Mouse (Mus musculus) liver, adult 2 months (tissue): ENCODE measurements around the gene Tmem178b. TPM values are rescaled to one million over a fixed set of nuclear protein-coding genes. Genes with fewer than 3 reads are reported as not detected.

Source experiments
- DNase-seq: peaks from one replicate; pipeline ENCODE4 v3.0.0-alpha.2; 2011; ENCODE audit warnings: low read depth, low spot score; ENCODE audit errors: extremely low read depth
- H3K27ac ChIP-seq: fragments of 200-500 bp; replicated peaks from 2 replicates; pipeline ENCODE4 v1.5.1; 2012; ENCODE audit warnings: low read depth, mild to moderate bottlenecking, control low read depth, inconsistent platforms, low read length; ENCODE audit not compliant: insufficient read depth
- H3K27me3 ChIP-seq: fragments of 200-500 bp; 2 replicates; pipeline ENCODE4 v1.6.1; 2012; ENCODE audit warnings: mild to moderate bottlenecking, moderate library complexity, low read length, inconsistent platforms; ENCODE audit not compliant: control insufficient read depth, insufficient read depth
- H3K36me3 ChIP-seq: fragments of 200-500 bp; 2 replicates; pipeline ENCODE4 v1.6.1; 2012; ENCODE audit warnings: low read length, inconsistent platforms; ENCODE audit not compliant: control insufficient read depth, insufficient read depth
- H3K4me1 ChIP-seq: fragments of 200-500 bp; 2 replicates; pipeline ENCODE4 v1.6.1; 2011; ENCODE audit warnings: low read length; ENCODE audit not compliant: control insufficient read depth, insufficient read depth
- H3K4me3 ChIP-seq: fragments of 200-500 bp; 2 replicates; pipeline ENCODE4 v1.5.1; 2011; ENCODE audit warnings: low read depth, mild to moderate bottlenecking, control low read depth, low read length, moderate library complexity; ENCODE audit not compliant: insufficient read depth
- H3K79me2 ChIP-seq: fragments of 200-500 bp; 2 replicates; pipeline ENCODE4 v1.6.1; 2012; ENCODE audit warnings: inconsistent platforms, mild to moderate bottlenecking, low read length, moderate library complexity; ENCODE audit not compliant: control insufficient read depth, insufficient read depth
- H3K9ac ChIP-seq: fragments of 200-500 bp; 2 replicates; pipeline ENCODE4 v1.6.1; 2012; ENCODE audit warnings: low read depth, mild to moderate bottlenecking, control low read depth, inconsistent platforms, low read length
- CTCF ChIP-seq: fragments of 200-500 bp; IDR thresholded peaks from 2 replicates; pipeline ENCODE4 v1.5.1; 2011; ENCODE audit warnings: low read depth, low read length, control low read depth
- POLR2A ChIP-seq: fragments of 200-500 bp; IDR thresholded peaks from 2 replicates; pipeline ENCODE4 v1.6.1; 2011; ENCODE audit warnings: low read length, control low read depth; ENCODE audit not compliant: insufficient read depth; ENCODE audit errors: extremely low read depth
- WGBS: fragments of 180-500 bp; shearing (Covaris S2); methylation state at CpG from one replicate; pipeline ENCODE4 v1.1.7; 2018; 5-methylcytosine and 5-hydroxymethylcytosine counted together
- polyA plus RNA-seq: library from polyadenylated mRNA; depleted of rRNA; stranded (reverse); fragments of >200 nt; gene quantifications from 2 replicates; pipeline ENCODE4 v1.2.3, GENCODE M21; 2012
- total RNA-seq: library from RNA; depleted of rRNA; stranded (reverse); fragments of >200 nt; gene quantifications from 2 replicates; pipeline ENCODE4 v1.2.3, GENCODE M21; 2014

Tmem178b gene
- total and polyA plus RNA-seq, 2 experiments: 0.02 to 0.09 TPM

DNA sequence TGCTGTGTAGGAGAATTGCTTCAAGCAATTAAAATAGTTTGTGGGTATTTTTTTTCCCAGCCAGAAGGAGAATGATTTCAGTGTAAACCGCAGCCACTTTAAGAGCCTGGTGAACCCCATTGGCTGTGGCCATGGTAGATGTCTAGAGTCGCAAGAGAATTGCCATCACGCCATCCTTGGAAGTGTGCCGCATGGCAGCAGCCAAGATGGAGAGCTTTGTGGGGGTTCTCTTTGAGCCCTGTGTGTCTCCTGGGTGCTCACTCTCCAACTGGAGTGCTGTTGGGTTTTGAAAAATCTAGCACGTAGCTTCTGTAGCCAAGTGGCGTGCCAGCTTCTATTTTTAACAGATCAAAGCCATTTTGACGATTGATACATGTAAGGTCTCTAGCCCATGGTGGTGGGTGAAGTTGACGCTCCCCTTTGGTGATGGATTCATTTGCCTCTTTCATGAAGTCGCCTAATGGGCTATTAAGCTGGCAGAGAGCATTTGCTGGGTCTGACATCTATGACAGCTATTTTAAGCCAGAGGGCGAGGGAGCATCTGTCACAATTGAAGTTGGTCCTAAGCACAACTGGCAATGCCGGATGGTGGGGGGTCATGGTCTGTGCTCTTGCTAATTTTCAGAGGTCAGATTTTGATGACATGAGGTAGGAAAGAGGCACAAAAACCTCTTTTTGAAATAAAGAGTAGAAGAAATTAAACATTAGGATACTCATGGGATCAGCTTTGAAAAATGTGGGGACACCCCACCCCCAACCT, 133.1 kb downstream of the Tmem178b start:
- Histone ChIP-seq H3K9ac (no peak overlapping the region), H3K27me3 (no peaks in the 10 kb centered on the region), H3K27ac (no peak overlapping the region), H3K4me1 (no peaks in the 10 kb centered on the region), H3K79me2 (no peaks in the 10 kb centered on the region), H3K36me3 (no peaks in the 10 kb centered on the region), H3K4me3 (no peak overlapping the region)
- WGBS: 83% methylated on average over 11 of the region's 11 CpGs
- TF ChIP-seq CTCF (no peak), POLR2A (no peak)
- no peak for DNase-seq

DNA sequence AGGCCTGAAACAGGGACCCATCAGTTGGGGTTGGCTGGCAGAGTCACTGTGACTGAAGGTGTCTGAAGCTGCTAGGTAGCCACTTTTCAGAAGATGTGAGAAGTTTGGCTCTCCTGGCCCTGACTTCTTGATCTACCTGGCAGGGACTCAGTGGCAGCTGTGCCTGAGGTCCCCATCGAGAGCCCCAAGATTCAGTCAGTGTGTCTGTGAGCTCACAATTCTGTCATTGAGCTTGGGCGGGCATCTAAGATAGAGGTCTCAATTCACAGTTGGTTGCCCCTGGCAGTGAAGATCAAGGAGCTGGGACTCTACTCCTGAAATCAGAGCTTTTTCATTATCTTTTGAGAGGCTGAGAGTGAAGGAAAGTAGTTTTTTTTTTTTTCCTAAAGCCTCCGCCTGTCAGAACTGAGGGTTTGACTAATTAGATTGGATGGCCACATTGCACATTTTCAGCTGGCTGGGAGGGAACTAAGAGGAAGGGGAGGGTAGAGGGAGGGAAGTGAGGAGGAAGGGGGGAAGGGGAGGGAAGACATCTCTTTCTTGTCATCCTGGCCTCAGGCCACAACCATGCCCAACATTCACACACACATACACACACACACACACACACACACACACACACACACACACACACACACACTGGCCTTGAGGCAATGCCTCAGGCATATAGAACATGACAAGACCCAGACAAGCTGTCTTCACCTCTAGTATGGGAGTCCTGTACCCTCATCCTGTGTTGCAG, 135.3 kb downstream of the Tmem178b start:
- no peak for DNase-seq
- WGBS: 73% methylated on average over 3 of the region's 3 CpGs
- H3K79me2 ChIP-seq: no peaks in the 10 kb centered on the region
- TF ChIP-seq CTCF: no peak
- TF ChIP-seq POLR2A: no peak
- no peak overlapping the region for H3K9ac ChIP-seq
- no peak overlapping the region for H3K27ac ChIP-seq
- no peaks in the 10 kb centered on the region for H3K27me3 ChIP-seq
- H3K4me3 ChIP-seq: no peak overlapping the region
- H3K36me3 ChIP-seq: no peaks in the 10 kb centered on the region
- H3K4me1 ChIP-seq: no peaks in the 10 kb centered on the region

DNA sequence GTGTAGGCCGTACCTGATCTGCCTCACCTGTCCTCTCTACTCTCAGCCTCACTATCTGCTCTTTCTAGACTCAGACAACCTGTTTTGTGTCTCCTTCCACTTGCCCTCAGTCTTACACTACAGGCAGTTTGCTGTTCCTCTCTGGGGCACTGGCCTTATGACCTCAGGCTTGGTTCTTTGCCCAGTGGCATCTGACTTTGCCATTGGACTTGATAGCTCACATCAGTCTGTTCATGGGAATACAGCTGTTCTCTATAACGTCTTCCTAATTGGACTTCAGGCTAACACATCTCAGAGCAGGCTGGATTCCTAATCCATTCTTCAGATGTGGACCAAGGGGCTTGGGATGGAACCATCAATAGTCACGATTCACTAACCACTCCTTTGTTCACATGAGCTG, 136.6 kb downstream of the Tmem178b start:
- H3K36me3 ChIP-seq: no peaks in the 10 kb centered on the region
- TF ChIP-seq POLR2A (no peak), CTCF (no peak)
- 65% methylated on average over 3 of the region's 3 CpGs for WGBS
- no peak overlapping the region for H3K27ac ChIP-seq
- H3K4me1 ChIP-seq: no peaks in the 10 kb centered on the region
- DNase-seq: no peak
- H3K79me2 ChIP-seq: no peaks in the 10 kb centered on the region
- H3K27me3 ChIP-seq: no peaks in the 10 kb centered on the region
- H3K4me3 ChIP-seq: no peak overlapping the region
- H3K9ac ChIP-seq: no peak overlapping the region

DNA sequence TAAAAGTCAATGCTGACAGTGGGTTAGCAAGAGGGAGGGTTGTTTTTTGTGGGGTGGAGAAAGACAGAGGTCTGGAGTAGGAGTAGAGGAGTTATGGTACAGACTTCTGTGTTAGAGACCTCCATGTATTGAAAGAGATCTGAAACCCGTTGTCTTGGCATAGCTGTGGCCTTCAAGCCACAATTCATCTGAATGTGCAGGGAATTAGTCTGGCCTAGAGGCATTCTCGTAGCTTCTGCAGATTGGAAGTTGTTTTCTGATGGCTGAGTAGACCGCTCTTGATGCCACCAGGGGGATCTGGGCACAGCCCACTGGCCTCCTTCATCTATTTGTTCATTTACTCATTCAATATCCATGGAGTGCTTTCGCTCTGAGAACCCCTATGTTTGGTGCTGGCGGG, 138.0 kb downstream of the Tmem178b start:
- Histone ChIP-seq H3K9ac (no peak overlapping the region), H3K27ac (no peak overlapping the region), H3K36me3 (no peaks in the 10 kb centered on the region), H3K4me1 (no peaks in the 10 kb centered on the region), H3K4me3 (no peak overlapping the region), H3K27me3 (no peaks in the 10 kb centered on the region), H3K79me2 (no peaks in the 10 kb centered on the region)
- WGBS: 82% methylated on average over 5 of the region's 5 CpGs
- TF ChIP-seq POLR2A (no peak), CTCF (no peak)
- DNase-seq: no peak

DNA sequence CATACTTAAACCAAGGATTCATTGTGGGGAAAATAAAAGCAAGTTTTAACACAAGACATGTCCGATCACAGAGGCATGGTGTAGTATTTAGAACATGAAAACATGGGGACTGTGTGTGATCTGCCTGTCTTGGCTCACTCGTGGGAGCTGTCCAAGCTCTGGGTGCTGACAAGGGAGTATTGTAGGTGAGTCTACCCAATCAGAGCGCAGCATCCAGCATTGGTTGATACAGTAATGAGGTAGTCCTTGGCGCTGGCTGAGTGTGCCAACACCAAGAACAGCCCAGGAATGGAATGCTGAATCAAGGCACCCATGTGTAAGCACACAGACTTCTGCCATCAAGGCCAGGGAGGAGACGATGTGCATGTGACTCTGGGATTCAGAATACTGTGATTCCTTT, 138.5 kb downstream of the Tmem178b start:
- no peaks in the 10 kb centered on the region for H3K36me3 ChIP-seq
- WGBS: 68% methylated on average over 5 of the region's 5 CpGs

DNA sequence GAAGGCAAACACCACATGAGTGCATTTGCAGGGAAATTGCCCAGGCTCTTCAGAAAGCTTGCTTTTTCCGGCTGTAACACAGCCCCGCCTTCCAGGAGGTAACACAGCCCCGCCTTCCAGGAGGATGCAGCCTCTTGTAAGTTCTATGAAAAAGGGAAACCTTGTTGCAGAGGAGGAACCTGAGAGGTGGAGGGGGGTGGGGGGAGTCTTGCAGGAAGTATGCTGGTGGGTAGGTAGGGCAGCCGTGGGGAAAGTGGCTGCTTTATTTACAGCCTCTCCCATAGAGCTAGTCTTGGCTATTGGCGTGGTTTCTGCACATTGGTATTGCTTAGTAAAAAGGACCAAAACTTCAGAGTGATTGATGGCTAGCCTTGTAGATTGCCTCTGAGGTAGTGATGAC, 140.3 kb downstream of the Tmem178b start:
- H3K4me3 ChIP-seq: no peak overlapping the region
- H3K27me3 ChIP-seq: no peaks in the 10 kb centered on the region
- DNase-seq: no peak
- no peak overlapping the region for H3K27ac ChIP-seq
- TF ChIP-seq POLR2A (no peak), CTCF (no peak)
- no peak overlapping the region for H3K9ac ChIP-seq
- no peaks in the 10 kb centered on the region for H3K79me2 ChIP-seq
- no peaks in the 10 kb centered on the region for H3K4me1 ChIP-seq
- WGBS: 61% methylated on average over 5 of the region's 5 CpGs
- H3K36me3 ChIP-seq: no peaks in the 10 kb centered on the region

More for the DNA sequence above, 138.5 kb downstream of the Tmem178b start:
- H3K27ac ChIP-seq: no peak overlapping the region
- TF ChIP-seq POLR2A (no peak), CTCF (no peak)
- H3K9ac ChIP-seq: no peak overlapping the region
- DNase-seq: no peak
- no peak overlapping the region for H3K4me3 ChIP-seq
- no peaks in the 10 kb centered on the region for H3K4me1 ChIP-seq
- no peaks in the 10 kb centered on the region for H3K79me2 ChIP-seq
- H3K27me3 ChIP-seq: no peaks in the 10 kb centered on the region
